Mouse (Mus musculus): ENCODE measurements around the gene Tmem97.

DNA sequence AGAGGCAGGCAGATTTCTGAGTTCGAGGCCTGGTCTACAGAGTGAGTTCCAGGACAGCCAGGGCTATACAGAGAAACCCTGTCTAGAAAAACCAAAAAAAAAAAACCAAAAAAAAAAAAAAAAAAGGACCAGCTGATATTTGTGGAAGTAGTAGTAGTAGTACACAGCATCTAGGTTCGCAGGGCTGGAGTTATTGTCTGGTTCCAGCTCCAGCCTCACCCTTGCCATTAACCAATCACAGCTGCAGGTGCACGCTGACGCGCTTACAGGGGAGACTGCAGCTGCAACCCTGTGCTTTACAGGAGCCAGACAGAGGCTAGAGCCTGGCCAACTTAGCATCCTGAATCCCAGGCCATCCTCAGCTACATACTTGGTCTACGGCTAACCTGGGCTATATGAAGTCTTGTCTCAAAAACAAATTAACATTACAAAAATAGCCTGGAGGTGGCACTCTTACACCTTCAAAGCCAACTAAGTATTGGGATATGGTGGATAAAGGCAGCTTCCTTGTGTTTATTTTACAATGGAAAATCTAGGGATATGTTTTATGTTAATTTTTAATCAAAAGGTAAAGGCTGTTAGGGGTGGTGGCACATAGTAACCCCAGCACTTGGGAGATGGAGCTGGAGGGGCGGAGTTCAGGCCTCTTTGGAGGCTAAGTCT lies 6.0 kb downstream of the Tmem97 start:
- TF ChIP-seq CTCF (conservative IDR thresholded peaks at IDR 0.05; ENCODE audit: low read length) (no peak), NANOG (IDR thresholded peaks at IDR 0.05; ENCODE audit: borderline replicate concordance, low read length) (no peak)

Measured in E14TG2a.4 (cell line).